Mouse (Mus musculus): ENCODE results near the gene Acsl5. TPM values are rescaled to one million over a fixed set of nuclear protein-coding genes. Genes with fewer than 3 reads are reported as not detected.
A peak's percentile ranks its signal among the peaks of the same experiment; 100 is the strongest.

Acsl5 gene
- polyA plus RNA-seq, 1 experiment = 30.2 TPM

GRCm38 (mm10) chr19:55209084-55209483 lies 42.7 kb upstream of the Acsl5 start:
- no peak overlapping the region for H3K4me3 ChIP-seq (ENCODE audit: insufficient read depth, poor library complexity, severe bottlenecking)
- H3K36me3 ChIP-seq (ENCODE audit: control insufficient read depth, insufficient read depth) = no peaks in the 10 kb centered on the region
- peaks cover 27% of the 10 kb centered on the region for H3K27me3 ChIP-seq (ENCODE audit: control insufficient read depth, insufficient read depth, insufficient read length)
- no peaks in the 10 kb centered on the region for H3K79me3 ChIP-seq (ENCODE audit: low read depth)
- H3ac ChIP-seq (ENCODE audit: control insufficient read depth, insufficient read length, low read depth) = no peak overlapping the region
- H3K79me2 ChIP-seq (ENCODE audit: control insufficient read depth, insufficient read depth) = no peaks in the 10 kb centered on the region
- TF ChIP-seq MYOG (IDR thresholded peaks at IDR 0.05; ENCODE audit: control insufficient read depth, extremely low read depth, insufficient read length) (no peak), MAX (IDR thresholded peaks at IDR 0.05) (no peak), CEBPB (IDR thresholded peaks at IDR 0.05; ENCODE audit: low read depth) (no peak), FOSL1 (IDR thresholded peaks at IDR 0.05; ENCODE audit: insufficient read depth, low read length, poor library complexity, severe bottlenecking) (no peak), CTCF (IDR thresholded peaks at IDR 0.05; ENCODE audit: control insufficient read depth, insufficient read depth, insufficient read length) (no peak), MYOD1 (IDR thresholded peaks at IDR 0.05; ENCODE audit: control insufficient read depth, insufficient read length, low read depth) (no peak), USF1 (IDR thresholded peaks at IDR 0.05; ENCODE audit: low read depth) (no peak)

- no peak for TF ChIP-seq MAX (IDR thresholded peaks at IDR 0.05)
- TF ChIP-seq MYOD1 (IDR thresholded peaks at IDR 0.05; ENCODE audit: control insufficient read depth, insufficient read length, low read depth) = no peak
- no peak for TF ChIP-seq CTCF (IDR thresholded peaks at IDR 0.05; ENCODE audit: control insufficient read depth, insufficient read depth, insufficient read length)
- TF ChIP-seq MYOG (IDR thresholded peaks at IDR 0.05; ENCODE audit: control insufficient read depth, extremely low read depth, insufficient read length) = no peak
- no peak for TF ChIP-seq CEBPB (IDR thresholded peaks at IDR 0.05; ENCODE audit: low read depth)
- TF ChIP-seq FOSL1 (IDR thresholded peaks at IDR 0.05; ENCODE audit: insufficient read depth, low read length, poor library complexity, severe bottlenecking) = no peak
- TF ChIP-seq USF1 (IDR thresholded peaks at IDR 0.05; ENCODE audit: low read depth) = no peak
- no peaks in the 10 kb centered on the region for H3K79me3 ChIP-seq (ENCODE audit: low read depth)
- H3ac ChIP-seq (ENCODE audit: control insufficient read depth, insufficient read length, low read depth) = no peak overlapping the region
- H3K79me2 ChIP-seq (ENCODE audit: control insufficient read depth, insufficient read depth) = no peaks in the 10 kb centered on the region
- H3K36me3 ChIP-seq (ENCODE audit: control insufficient read depth, insufficient read depth) = no peaks in the 10 kb centered on the region
- peaks cover 20% of the 10 kb centered on the region for H3K27me3 ChIP-seq (ENCODE audit: control insufficient read depth, insufficient read depth, insufficient read length)
- no peak overlapping the region for H3K4me3 ChIP-seq (ENCODE audit: insufficient read depth, poor library complexity, severe bottlenecking)
Measured at GRCm38 (mm10) chr19:55211698-55212097, 40.0 kb upstream of the Acsl5 start.

- no peak overlapping the region for H3K4me3 ChIP-seq (ENCODE audit: insufficient read depth, poor library complexity, severe bottlenecking)
- no peak overlapping the region for H3ac ChIP-seq (ENCODE audit: control insufficient read depth, insufficient read length, low read depth)
- no peaks in the 10 kb centered on the region for H3K36me3 ChIP-seq (ENCODE audit: control insufficient read depth, insufficient read depth)
- H3K79me2 ChIP-seq (ENCODE audit: control insufficient read depth, insufficient read depth) = no peaks in the 10 kb centered on the region
- TF ChIP-seq CTCF (IDR thresholded peaks at IDR 0.05; ENCODE audit: control insufficient read depth, insufficient read depth, insufficient read length) (no peak), FOSL1 (IDR thresholded peaks at IDR 0.05; ENCODE audit: insufficient read depth, low read length, poor library complexity, severe bottlenecking) (no peak), MAX (IDR thresholded peaks at IDR 0.05) (no peak), CEBPB (IDR thresholded peaks at IDR 0.05; ENCODE audit: low read depth) (no peak), USF1 (IDR thresholded peaks at IDR 0.05; ENCODE audit: low read depth) (peak; percentile 19), MYOD1 (IDR thresholded peaks at IDR 0.05; ENCODE audit: control insufficient read depth, insufficient read length, low read depth) (no peak), MYOG (IDR thresholded peaks at IDR 0.05; ENCODE audit: control insufficient read depth, extremely low read depth, insufficient read length) (no peak)
- H3K79me3 ChIP-seq (ENCODE audit: low read depth) = no peaks in the 10 kb centered on the region
- H3K27me3 ChIP-seq (ENCODE audit: control insufficient read depth, insufficient read depth, insufficient read length) = peaks cover 14% of the 10 kb centered on the region
Measured at GRCm38 (mm10) chr19:55213617-55214340, 38.0 kb upstream of the Acsl5 start.

GRCm38 (mm10) chr19:55216876-55217275 lies 34.9 kb upstream of the Acsl5 start:
- no peaks in the 10 kb centered on the region for H3K79me2 ChIP-seq (ENCODE audit: control insufficient read depth, insufficient read depth)
- peaks cover 4% of the 10 kb centered on the region for H3K27me3 ChIP-seq (ENCODE audit: control insufficient read depth, insufficient read depth, insufficient read length)
- no peak overlapping the region for H3K4me3 ChIP-seq (ENCODE audit: insufficient read depth, poor library complexity, severe bottlenecking)
- TF ChIP-seq USF1 (IDR thresholded peaks at IDR 0.05; ENCODE audit: low read depth) (no peak), FOSL1 (IDR thresholded peaks at IDR 0.05; ENCODE audit: insufficient read depth, low read length, poor library complexity, severe bottlenecking) (peak; percentile 74), MYOD1 (IDR thresholded peaks at IDR 0.05; ENCODE audit: control insufficient read depth, insufficient read length, low read depth) (peak; percentile 33), CEBPB (IDR thresholded peaks at IDR 0.05; ENCODE audit: low read depth) (peak; percentile 96)
- H3ac ChIP-seq (ENCODE audit: control insufficient read depth, insufficient read length, low read depth) = no peak overlapping the region
- H3K79me3 ChIP-seq (ENCODE audit: low read depth) = no peaks in the 10 kb centered on the region
- no peaks in the 10 kb centered on the region for H3K36me3 ChIP-seq (ENCODE audit: control insufficient read depth, insufficient read depth)

GRCm38 (mm10) chr19:55217365-55217764 lies 34.4 kb upstream of the Acsl5 start:
- H3K79me3 ChIP-seq (ENCODE audit: low read depth) = no peaks in the 10 kb centered on the region
- TF ChIP-seq MYOD1 (IDR thresholded peaks at IDR 0.05; ENCODE audit: control insufficient read depth, insufficient read length, low read depth) (no peak), CTCF (IDR thresholded peaks at IDR 0.05; ENCODE audit: control insufficient read depth, insufficient read depth, insufficient read length) (no peak), FOSL1 (IDR thresholded peaks at IDR 0.05; ENCODE audit: insufficient read depth, low read length, poor library complexity, severe bottlenecking) (no peak), MYOG (IDR thresholded peaks at IDR 0.05; ENCODE audit: control insufficient read depth, extremely low read depth, insufficient read length) (no peak), CEBPB (IDR thresholded peaks at IDR 0.05; ENCODE audit: low read depth) (no peak), USF1 (IDR thresholded peaks at IDR 0.05; ENCODE audit: low read depth) (no peak), MAX (IDR thresholded peaks at IDR 0.05) (no peak)
- H3ac ChIP-seq (ENCODE audit: control insufficient read depth, insufficient read length, low read depth) = no peak overlapping the region

More at GRCm38 (mm10) chr19:55217365-55217764, 34.4 kb upstream of the Acsl5 start:
- Histone ChIP-seq H3K36me3 (ENCODE audit: control insufficient read depth, insufficient read depth) (no peaks in the 10 kb centered on the region), H3K4me3 (ENCODE audit: insufficient read depth, poor library complexity, severe bottlenecking) (no peak overlapping the region), H3K79me2 (ENCODE audit: control insufficient read depth, insufficient read depth) (no peaks in the 10 kb centered on the region), H3K27me3 (ENCODE audit: control insufficient read depth, insufficient read depth, insufficient read length) (peaks cover 4% of the 10 kb centered on the region)
